Mouse (Mus musculus): ENCODE data around the gene 1110008P14Rik. TPM values are rescaled to one million over a fixed set of nuclear protein-coding genes. Genes with fewer than 3 reads are reported as not detected.
A peak's percentile ranks its signal among the peaks of the same experiment; 100 is the strongest.
"Not testable (repeated sequence)": the region's sequence is repeated elsewhere in the genome, so short reads cannot be mapped to it uniquely, and the experiment has no call there.

Gene 1110008P14Rik
- polyA plus RNA-seq, 1 experiment from 2014 or later: 52.1 TPM

DNA sequence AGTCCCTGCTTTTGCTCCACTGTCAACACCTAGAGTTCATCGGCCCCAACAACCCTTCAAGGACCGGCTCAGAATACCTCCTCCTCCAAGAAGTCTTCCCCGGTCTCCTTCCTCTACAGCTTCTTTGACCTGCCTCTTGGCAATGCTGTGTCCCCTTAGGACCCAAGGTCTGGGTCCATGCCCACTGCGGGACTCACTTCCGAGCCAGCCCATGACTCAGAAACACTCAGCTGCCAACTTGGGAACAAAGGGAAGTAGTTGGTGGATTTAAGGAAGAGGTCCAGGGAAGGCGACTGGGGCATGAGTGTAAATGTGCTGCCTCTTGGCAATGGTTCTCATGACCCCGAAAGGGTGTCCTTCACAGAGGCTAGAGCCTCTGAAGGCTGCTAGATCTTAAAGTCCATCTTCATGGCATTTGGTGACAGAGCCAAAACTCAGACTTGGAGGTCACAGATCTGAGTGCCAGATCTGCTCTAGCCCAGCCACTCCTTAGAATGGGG lies 1.7 kb downstream of the 1110008P14Rik start:
- Histone ChIP-seq H3K4me2 (no peak overlapping the region), H3K27me3 (peaks cover 10% of the 10 kb centered on the region; the same call in 1 of the 2 replicates), H3K4me3 (replicated peaks) (no peak overlapping the region), H3K9me3 (replicated peaks) (no peaks in the 10 kb centered on the region), H3K9ac (no peak overlapping the region), H3K36me3 (peaks cover 46% of the 10 kb centered on the region), H3K4me1 (peaks cover 10% of the 10 kb centered on the region), H3K27ac (no peak overlapping the region)
- 87% methylated on average over 7 of the region's 7 CpGs for WGBS
- ATAC-seq (replicated peaks; ENCODE audit: low FRiP score): no peak

DNA sequence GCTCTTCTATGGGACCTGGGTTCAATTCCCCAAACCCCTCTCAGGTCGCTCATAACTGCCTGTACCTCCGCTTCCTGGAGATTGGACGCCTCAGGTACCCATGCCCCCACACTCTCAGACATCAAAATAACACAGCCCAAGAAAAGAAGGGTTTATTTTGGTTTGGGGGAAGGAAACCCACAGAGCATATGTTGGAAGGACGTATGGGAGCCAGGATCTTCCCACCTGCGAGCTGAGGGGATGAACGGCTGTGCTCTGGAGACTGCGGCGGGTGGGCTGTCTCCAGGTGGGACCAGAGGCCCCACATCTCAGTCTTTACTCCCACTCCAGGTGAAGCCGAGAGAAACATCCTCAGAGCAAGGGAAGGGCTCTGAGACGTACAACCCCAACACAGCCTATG lies 4.8 kb downstream of the 1110008P14Rik start:
- H3K4me1 ChIP-seq: peaks cover 7% of the 10 kb centered on the region
- H3K27ac ChIP-seq: no peak overlapping the region
- peaks cover 74% of the 10 kb centered on the region for H3K36me3 ChIP-seq
- H3K9me3 ChIP-seq (replicated peaks): no peaks in the 10 kb centered on the region
- no peak for ATAC-seq (replicated peaks; ENCODE audit: low FRiP score)
- no peak overlapping the region for H3K4me3 ChIP-seq (replicated peaks)
- no peak overlapping the region for H3K4me2 ChIP-seq
- H3K27me3 ChIP-seq: no peaks in the 10 kb centered on the region
- 94% methylated on average over 10 of the region's 10 CpGs for WGBS
- no peak overlapping the region for H3K9ac ChIP-seq

DNA sequence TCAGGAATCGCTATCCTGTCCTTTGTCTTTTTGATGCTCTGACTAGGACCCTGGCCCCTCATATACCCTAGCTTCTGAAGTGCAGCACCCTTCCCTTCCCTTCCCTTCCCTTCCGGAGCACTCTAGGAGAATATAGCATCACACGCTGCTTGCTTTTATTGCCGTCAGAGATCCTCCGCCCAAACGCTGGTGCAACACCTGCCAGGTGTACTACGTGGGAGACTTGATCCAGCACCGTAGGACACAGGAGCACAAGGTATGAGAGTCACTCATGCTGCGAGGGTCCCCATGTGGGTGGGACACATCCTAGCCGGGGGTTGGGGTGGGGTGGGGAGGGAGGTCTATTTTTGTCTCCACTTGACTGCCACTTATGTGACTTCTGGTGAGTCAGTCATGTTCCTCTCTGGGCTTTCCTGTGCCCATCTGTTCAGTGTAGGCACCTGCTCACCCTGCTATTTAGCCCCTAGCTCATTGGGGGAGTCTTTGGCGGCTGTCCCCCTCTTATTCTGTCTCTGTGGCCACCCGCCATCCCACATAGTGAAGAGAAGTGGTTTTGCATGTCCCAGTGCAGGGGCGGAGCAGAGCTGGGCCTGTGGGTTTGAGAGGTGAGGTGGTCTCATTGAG lies 6.3 kb downstream of the 1110008P14Rik start:
- Histone ChIP-seq H3K36me3 (peaks cover 89% of the 10 kb centered on the region), H3K4me1 (no peaks in the 10 kb centered on the region), H3K9me3 (replicated peaks) (no peaks in the 10 kb centered on the region), H3K9ac (no peak overlapping the region), H3K4me2 (no peak overlapping the region), H3K4me3 (replicated peaks) (no peak overlapping the region), H3K27me3 (no peaks in the 10 kb centered on the region), H3K27ac (no peak overlapping the region)
- 88% methylated on average over 13 of the region's 13 CpGs for WGBS
- ATAC-seq (replicated peaks; ENCODE audit: low FRiP score): no peak

DNA sequence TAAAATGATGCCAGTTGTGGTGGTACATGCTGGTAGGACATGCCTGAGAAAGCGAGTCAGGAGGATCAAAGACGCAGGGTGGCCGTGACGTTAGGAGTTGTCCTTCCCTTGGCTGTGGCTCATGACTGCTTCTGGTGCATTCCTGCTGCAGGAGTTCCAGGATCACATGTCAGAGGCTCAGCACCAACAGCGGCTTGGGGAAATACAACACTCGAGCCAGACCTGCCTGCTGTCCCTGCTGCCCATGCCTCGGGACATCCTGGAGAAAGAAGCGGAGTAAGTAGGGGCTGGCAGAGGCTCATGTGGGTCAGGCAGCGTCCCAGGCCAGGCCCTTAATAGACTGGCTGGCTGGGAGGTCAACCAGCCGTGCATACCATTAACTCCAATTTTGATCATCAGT lies 7.5 kb downstream of the 1110008P14Rik start:
- Histone ChIP-seq H3K27me3 (no peaks in the 10 kb centered on the region), H3K4me1 (no peaks in the 10 kb centered on the region), H3K9ac (no peak overlapping the region), H3K9me3 (replicated peaks) (no peaks in the 10 kb centered on the region), H3K36me3 (peaks cover 97% of the 10 kb centered on the region), H3K4me3 (replicated peaks) (no peak overlapping the region), H3K27ac (no peak overlapping the region), H3K4me2 (no peak overlapping the region)
- ATAC-seq (replicated peaks; ENCODE audit: low FRiP score): no peak
- 75% methylated on average over 10 of the region's 10 CpGs for WGBS

DNA sequence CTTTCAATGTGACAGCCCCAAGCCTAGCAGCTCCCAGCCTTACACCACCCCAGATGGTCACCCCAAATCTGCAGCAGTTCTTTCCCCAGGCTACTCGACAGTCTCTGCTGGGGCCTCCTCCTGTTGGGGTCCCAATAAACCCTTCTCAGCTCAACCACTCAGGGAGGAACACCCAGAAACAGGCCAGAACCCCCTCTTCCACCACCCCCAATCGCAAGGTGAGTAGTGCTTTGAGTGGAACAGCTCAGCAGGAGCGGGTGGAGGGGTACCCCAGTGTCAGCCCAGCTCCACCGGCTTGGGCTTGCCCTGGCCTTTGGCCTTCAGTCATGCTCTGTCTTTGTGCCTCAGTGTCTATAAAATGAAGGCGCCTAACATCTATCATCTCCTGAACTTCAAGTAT lies 14.4 kb downstream of the 1110008P14Rik start:
- no peaks in the 10 kb centered on the region for H3K27me3 ChIP-seq
- no peak overlapping the region for H3K4me3 ChIP-seq (replicated peaks)
- H3K9ac ChIP-seq: no peak overlapping the region
- H3K4me2 ChIP-seq: no peak overlapping the region
- no peak overlapping the region for H3K27ac ChIP-seq
- WGBS: 96% methylated on average over 5 of the region's 5 CpGs
- no peak for ATAC-seq (replicated peaks; ENCODE audit: low FRiP score)
- peaks cover 15% of the 10 kb centered on the region for H3K4me1 ChIP-seq
- no peaks in the 10 kb centered on the region for H3K9me3 ChIP-seq (replicated peaks)
- H3K36me3 ChIP-seq: peaks cover 82% of the 10 kb centered on the region

- Histone ChIP-seq H3K4me3 (replicated peaks) (peak overlapping the region; percentile 81), H3K27me3 (peaks cover 7% of the 10 kb centered on the region), H3K4me2 (peak overlapping the region; percentile 87), H3K9ac (peak overlapping the region; percentile 83), H3K9me3 (replicated peaks) (no peaks in the 10 kb centered on the region), H3K4me1 (peaks cover 28% of the 10 kb centered on the region), H3K27ac (peak overlapping the region; percentile 95; the same call in 1 of the 2 replicates), H3K36me3 (peaks cover 50% of the 10 kb centered on the region)
- 85% methylated on average over 8 of the region's 8 CpGs for WGBS
- no peak for ATAC-seq (replicated peaks; ENCODE audit: low FRiP score)
These were observed 17.6 kb downstream of the 1110008P14Rik start for GRCm38 (mm10) chr2:32364121-32364520.

DNA sequence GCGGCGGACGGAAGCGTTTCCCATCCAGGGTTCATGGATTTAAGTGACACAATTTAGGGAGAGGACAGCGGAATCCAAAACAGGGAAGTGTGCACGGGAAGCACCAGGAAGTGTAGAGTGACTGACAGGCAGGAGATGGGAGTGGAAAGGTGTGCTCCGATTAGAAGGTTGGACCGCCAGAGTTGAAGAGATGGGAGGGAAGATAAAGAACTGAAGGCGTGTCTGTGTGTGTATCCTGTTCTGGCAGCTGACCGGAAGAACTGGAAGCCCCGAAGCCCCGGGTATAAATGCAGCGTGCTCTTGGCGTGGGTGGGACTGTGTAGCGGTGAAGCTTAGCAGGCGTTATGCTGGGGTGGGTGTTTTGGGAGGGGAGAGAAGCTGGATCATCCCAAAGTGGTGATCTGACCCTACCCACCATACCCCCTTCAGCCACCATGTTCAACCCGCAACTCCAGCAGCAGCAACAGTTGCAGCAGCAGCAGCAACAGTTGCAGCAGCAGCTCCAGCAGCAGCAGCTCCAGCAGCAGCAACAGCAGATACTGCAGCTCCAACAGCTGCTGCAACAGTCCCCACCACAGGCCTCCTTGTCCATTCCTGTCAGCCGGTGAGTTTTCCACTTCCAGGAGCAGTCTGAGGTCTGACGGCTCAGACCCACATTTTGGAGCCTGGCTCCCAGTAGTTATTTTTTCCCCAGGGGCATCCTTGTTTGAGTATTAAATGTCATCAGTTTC lies 18.2 kb downstream of the 1110008P14Rik start:
- peak overlapping the region; percentile 83 for H3K9ac ChIP-seq
- H3K27ac ChIP-seq: peak overlapping the region; percentile 95
- WGBS: 8% methylated on average over 19 of the region's 19 CpGs
- peaks cover 44% of the 10 kb centered on the region for H3K36me3 ChIP-seq
- H3K9me3 ChIP-seq (replicated peaks): no peaks in the 10 kb centered on the region
- peaks cover 28% of the 10 kb centered on the region for H3K4me1 ChIP-seq
- H3K27me3 ChIP-seq: peaks cover 7% of the 10 kb centered on the region
- H3K4me3 ChIP-seq (replicated peaks): peak overlapping the region; percentile 81
- peak; percentile 54 for ATAC-seq (replicated peaks; ENCODE audit: low FRiP score)
- peak overlapping the region; percentile 87 for H3K4me2 ChIP-seq

- peak; percentile 78 for ATAC-seq (replicated peaks; ENCODE audit: low FRiP score)
- peak overlapping the region; percentile 81 for H3K4me3 ChIP-seq (replicated peaks)
- peak overlapping the region; percentile 95 for H3K27ac ChIP-seq
- H3K4me2 ChIP-seq: peak overlapping the region; percentile 87
- H3K9ac ChIP-seq: peak overlapping the region; percentile 83
- peaks cover 7% of the 10 kb centered on the region for H3K27me3 ChIP-seq
- WGBS: under 1% methylated on average over 53 of the region's 53 CpGs
- H3K4me1 ChIP-seq: peaks cover 28% of the 10 kb centered on the region
- H3K9me3 ChIP-seq (replicated peaks): no peaks in the 10 kb centered on the region
- H3K36me3 ChIP-seq: peaks cover 38% of the 10 kb centered on the region
These were observed 18.9 kb downstream of the 1110008P14Rik start for GRCm38 (mm10) chr2:32362817-32363340.

GRCm38 (mm10) chr2:32362274-32362673 lies 19.5 kb downstream of the 1110008P14Rik start:
- peak overlapping the region; percentile 81 for H3K4me3 ChIP-seq (replicated peaks)
- peaks cover 28% of the 10 kb centered on the region for H3K4me1 ChIP-seq
- WGBS: 38% methylated on average over 5 of the region's 5 CpGs
- H3K9ac ChIP-seq: peak overlapping the region; percentile 83
- not testable (repeated sequence) for H3K27me3 ChIP-seq; ATAC-seq (replicated peaks; ENCODE audit: low FRiP score); H3K9me3 ChIP-seq (replicated peaks)
- H3K36me3 ChIP-seq: peaks cover 32% of the 10 kb centered on the region
- peak overlapping the region; percentile 87 for H3K4me2 ChIP-seq
- H3K27ac ChIP-seq: peak overlapping the region; percentile 95

GRCm38 (mm10) chr2:32361437-32361836 lies 20.3 kb downstream of the 1110008P14Rik start:
- no peaks in the 10 kb centered on the region for H3K9me3 ChIP-seq (replicated peaks)
- 2% methylated on average over 24 of the region's 24 CpGs for WGBS
- peak overlapping the region; percentile 45 for H3K9ac ChIP-seq
- peaks cover 23% of the 10 kb centered on the region for H3K36me3 ChIP-seq
- peak overlapping the region; percentile 46 for H3K4me3 ChIP-seq (replicated peaks)
- no peak overlapping the region for H3K27ac ChIP-seq
- H3K4me1 ChIP-seq: peaks cover 28% of the 10 kb centered on the region
- peaks cover 7% of the 10 kb centered on the region for H3K27me3 ChIP-seq
- ATAC-seq (replicated peaks; ENCODE audit: low FRiP score): peak; percentile 53
- H3K4me2 ChIP-seq: peak overlapping the region; percentile 89

DNA sequence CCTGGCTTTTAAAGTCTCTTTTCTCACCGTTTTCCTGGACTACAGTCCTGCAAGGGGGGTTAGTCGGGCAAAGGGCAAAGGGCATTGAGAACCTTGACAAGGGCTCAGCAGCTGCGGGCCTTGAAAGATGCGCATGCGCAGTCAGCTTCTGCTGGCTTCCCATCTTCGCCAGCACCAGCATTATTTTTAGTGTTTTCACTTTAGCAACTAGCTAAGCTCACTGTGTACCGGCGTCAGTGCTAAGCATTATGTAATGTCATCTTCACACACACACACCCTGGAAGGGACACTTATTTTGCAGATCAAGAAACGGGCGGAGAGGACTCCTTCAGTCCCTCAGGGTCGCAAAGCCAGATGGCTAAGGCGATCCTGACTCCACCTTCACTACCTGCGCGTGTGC lies 21.0 kb downstream of the 1110008P14Rik start:
- peaks cover 28% of the 10 kb centered on the region for H3K4me1 ChIP-seq
- H3K27ac ChIP-seq: no peak overlapping the region
- peak overlapping the region; percentile 89 for H3K4me2 ChIP-seq
- no peak for ATAC-seq (replicated peaks; ENCODE audit: low FRiP score)
- peak overlapping the region; percentile 46 for H3K4me3 ChIP-seq (replicated peaks)
- H3K9me3 ChIP-seq (replicated peaks): no peaks in the 10 kb centered on the region
- peaks cover 16% of the 10 kb centered on the region for H3K36me3 ChIP-seq
- H3K27me3 ChIP-seq: peaks cover 7% of the 10 kb centered on the region
- H3K9ac ChIP-seq: peak overlapping the region; percentile 45
- 5% methylated on average over 14 of the region's 14 CpGs for WGBS

DNA sequence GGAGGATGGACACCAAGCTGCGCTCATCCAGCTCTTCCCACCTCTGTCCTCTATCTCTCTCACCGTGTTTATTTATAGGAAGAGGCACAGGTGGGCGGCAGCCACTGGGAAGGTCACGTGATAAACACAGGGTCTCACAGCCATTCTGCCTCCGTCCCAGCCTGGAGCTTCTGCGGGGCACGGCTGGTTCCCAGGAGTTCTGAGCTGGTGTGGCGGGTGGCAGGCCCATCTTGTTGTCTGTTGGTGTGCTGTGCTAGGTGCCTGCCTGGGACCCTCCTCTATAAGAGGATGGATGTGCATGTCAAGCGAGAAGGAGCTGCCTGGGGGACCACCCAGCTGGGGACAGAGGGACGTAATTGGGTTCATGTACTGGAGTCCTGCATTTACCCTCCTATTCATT lies 23.4 kb downstream of the 1110008P14Rik start:
- H3K27me3 ChIP-seq: peaks cover 7% of the 10 kb centered on the region
- ATAC-seq (replicated peaks; ENCODE audit: low FRiP score): no peak
- no peak overlapping the region for H3K27ac ChIP-seq
- no peak overlapping the region for H3K4me2 ChIP-seq
- H3K9me3 ChIP-seq (replicated peaks): no peaks in the 10 kb centered on the region
- H3K36me3 ChIP-seq: no peaks in the 10 kb centered on the region
- peaks cover 23% of the 10 kb centered on the region for H3K4me1 ChIP-seq
- H3K4me3 ChIP-seq (replicated peaks): no peak overlapping the region
- H3K9ac ChIP-seq: no peak overlapping the region
- WGBS: 71% methylated on average over 10 of the region's 10 CpGs
